Mouse (Mus musculus) ES-Bruce4 (cell line): ENCODE results near the gene Mad1l1.

Source experiments
- CTCF ChIP-seq: IDR thresholded peaks from one replicate; pipeline ENCODE4 v1.8.1; 2011; ENCODE audit warnings: low read depth, low read length
- EP300 ChIP-seq: IDR thresholded peaks from 2 replicates; pipeline ENCODE4 v1.6.1; 2011; ENCODE audit warnings: low read depth, low read length; ENCODE audit not compliant: insufficient read depth

GRCm38 (mm10) chr5:140206726-140207703, 114.3 kb downstream of the Mad1l1 start:
- no peak for TF ChIP-seq EP300
- TF ChIP-seq CTCF: no peak
